8 mouse cellular contexts compared by ENCODE assay signal in genomic region chr1:165235846-165236245, GRCm38 (mm10). TPM values are rescaled to one million over a fixed set of nuclear protein-coding genes. Genes with fewer than 3 reads are reported as not detected.
A peak's percentile ranks its signal among the peaks of the same experiment; 100 is the strongest.
DNase-seq lines count a peak whose midpoint lies in the region; ATAC-seq and TF ChIP-seq lines count a peak whose summit lies in the region.

No protein-coding gene starts in this region.

- no peaks in the 10 kb centered on the region for H3K9me3 ChIP-seq in kidney, postnatal 0 days (replicated peaks; ENCODE audit: low read length)
- H3K9me3 ChIP-seq in hindbrain, embryonic 10.5 days, result no peaks in the 10 kb centered on the region
- no peaks in the 10 kb centered on the region for H3K9me3 ChIP-seq in midbrain, embryonic 13.5 days

- no peaks in the 10 kb centered on the region for H3K27me3 ChIP-seq in kidney, postnatal 0 days (ENCODE audit: insufficient read depth, low read length)
- no peaks in the 10 kb centered on the region for H3K27me3 ChIP-seq in hindbrain, embryonic 10.5 days (ENCODE audit: insufficient read depth, poor library complexity, severe bottlenecking)
- no peaks in the 10 kb centered on the region for H3K27me3 ChIP-seq in midbrain, embryonic 13.5 days

- no peak for TF ChIP-seq CTCF in kidney, postnatal 0 days (IDR thresholded peaks at IDR 0.05; ENCODE audit: low read depth)

- no peaks in the 10 kb centered on the region for H3K36me3 ChIP-seq in kidney, postnatal 0 days (ENCODE audit: insufficient read depth, low read length)
- H3K36me3 ChIP-seq in hindbrain, embryonic 10.5 days, result no peaks in the 10 kb centered on the region
- no peaks in the 10 kb centered on the region for H3K36me3 ChIP-seq in midbrain, embryonic 13.5 days

- 4% methylated on average over 10 of the region's 10 CpGs for WGBS in kidney, postnatal 0 days
- WGBS in hindbrain, embryonic 10.5 days, result 12% methylated on average over 10 of the region's 10 CpGs
- 17% methylated on average over 10 of the region's 10 CpGs for WGBS in midbrain, embryonic 13.5 days

- H3K9ac ChIP-seq in kidney, postnatal 0 days (ENCODE audit: low read depth, low read length), result peak overlapping the region; percentile 77
- H3K9ac ChIP-seq in midbrain, embryonic 13.5 days (replicated peaks), result peak overlapping the region; percentile 88

- H3K27ac ChIP-seq in kidney, postnatal 0 days, result peak overlapping the region; percentile 89
- H3K27ac ChIP-seq in brown adipose tissue, adult 24 weeks (replicated peaks; ENCODE audit: low read depth, low read length), result no peak overlapping the region
- peak overlapping the region; percentile 94 for H3K27ac ChIP-seq in hindbrain, embryonic 10.5 days
- peak overlapping the region; percentile 93 for H3K27ac ChIP-seq in midbrain, embryonic 13.5 days

- H3K4me3 ChIP-seq in kidney, postnatal 0 days (replicated peaks; ENCODE audit: low read depth, low read length), result peak overlapping the region; percentile 76
- peak overlapping the region; percentile 90 for H3K4me3 ChIP-seq in brown adipose tissue, adult 24 weeks (ENCODE audit: insufficient read depth, low read depth, low read length)
- H3K4me3 ChIP-seq in hindbrain, embryonic 10.5 days, result peak overlapping the region; percentile 91
- H3K4me3 ChIP-seq in midbrain, embryonic 13.5 days (replicated peaks), result peak overlapping the region; percentile 89

- ATAC-seq in kidney, postnatal 0 days (replicated peaks; ENCODE audit: low FRiP score, low read depth), result no peak
- ATAC-seq in midbrain, embryonic 13.5 days, result no peak
- no peak for ATAC-seq in granulocyte monocyte progenitor cell, adult 5-6 weeks (replicated peaks; ENCODE audit: poor library complexity, severe bottlenecking)

- no peak for DNase-seq in kidney, postnatal 0 days (ENCODE audit: low spot score)
- DNase-seq in kidney, adult 9 months, result no peak
- no peak for DNase-seq in hindbrain, embryonic 10.5 days (ENCODE audit: low spot score)
- DNase-seq in right cerebral cortex, postnatal 10 days (ENCODE audit: low spot score in 2 of 2), result no peak
- no peak for DNase-seq in retina, postnatal 1 day

- peaks cover 5% of the 10 kb centered on the region; the same call in 1 of the 2 replicates for H3K4me1 ChIP-seq in kidney, postnatal 0 days (replicated peaks; ENCODE audit: insufficient read depth, low read length)
- peaks cover 11% of the 10 kb centered on the region for H3K4me1 ChIP-seq in brown adipose tissue, adult 24 weeks (ENCODE audit: control insufficient read depth, insufficient read depth, insufficient read length, low read length)
- peaks cover 18% of the 10 kb centered on the region for H3K4me1 ChIP-seq in hindbrain, embryonic 10.5 days (replicated peaks)
- H3K4me1 ChIP-seq in midbrain, embryonic 13.5 days (replicated peaks), result peaks cover 25% of the 10 kb centered on the region

- peak overlapping the region; percentile 77 for H3K4me2 ChIP-seq in kidney, postnatal 0 days (ENCODE audit: low read length)
- peak overlapping the region; percentile 86 for H3K4me2 ChIP-seq in midbrain, embryonic 13.5 days (replicated peaks)

RNA-seq across cellular contexts. Expression of gene Tiprl, which starts 0.9 kb away (rescaled TPM):
- polyA plus RNA-seq in kidney, postnatal 0 days (2015; fragmentation: Nextera tagmentation; extraction: Ambion mirVana), result 100 and 103 TPM in 2 replicates
- polyA plus RNA-seq in brown adipose tissue, adult 24 weeks (2012; ENCODE audit: insufficient read depth, insufficient read length, missing spikeins), result 41.1 and 41.5 TPM in 2 replicates
- polyA plus RNA-seq in hindbrain, embryonic 10.5 days (2016; fragmentation: Nextera tagmentation; extraction: Ambion mirVana), result 97.1 and 98.4 TPM in 2 replicates
- 135 and 136 TPM in 2 replicates for polyA plus RNA-seq in midbrain, embryonic 13.5 days (2015; fragmentation: Nextera tagmentation; extraction: Ambion mirVana)
- 18.6 and 36.5 TPM in 2 replicates for total RNA-seq in granulocyte monocyte progenitor cell, adult 5-6 weeks (2014; fragmentation: Nextera tagmentation)
- 58.2 and 107 TPM in 2 replicates for total RNA-seq in granulocyte monocyte progenitor cell, adult 5-6 weeks (2017)

RNA-seq across cellular contexts. Expression of gene Sft2d2, which starts 41.6 kb away (rescaled TPM):
- 21.2 and 21.4 TPM in 2 replicates for polyA plus RNA-seq in kidney, postnatal 0 days (2015; fragmentation: Nextera tagmentation; extraction: Ambion mirVana)
- 23.5 and 29.0 TPM in 2 replicates for polyA plus RNA-seq in brown adipose tissue, adult 24 weeks (2012; ENCODE audit: insufficient read depth, insufficient read length, missing spikeins)
- 8.9 and 9.4 TPM in 2 replicates for polyA plus RNA-seq in hindbrain, embryonic 10.5 days (2016; fragmentation: Nextera tagmentation; extraction: Ambion mirVana)
- 5.4 and 6.3 TPM in 2 replicates for polyA plus RNA-seq in midbrain, embryonic 13.5 days (2015; fragmentation: Nextera tagmentation; extraction: Ambion mirVana)
- total RNA-seq in granulocyte monocyte progenitor cell, adult 5-6 weeks (2014; fragmentation: Nextera tagmentation), result 22.2 and 27.7 TPM in 2 replicates
- total RNA-seq in granulocyte monocyte progenitor cell, adult 5-6 weeks (2017), result 22.4 and 27.2 TPM in 2 replicates

RNA-seq across cellular contexts. Expression of gene Gpr161, which starts 59.7 kb away (rescaled TPM):
- 0.87 and 0.94 TPM in 2 replicates for polyA plus RNA-seq in kidney, postnatal 0 days (2015; fragmentation: Nextera tagmentation; extraction: Ambion mirVana)
- polyA plus RNA-seq in brown adipose tissue, adult 24 weeks (2012; ENCODE audit: insufficient read depth, insufficient read length, missing spikeins), result 0.67 TPM in 1 of 2 replicates, not detected in the other
- 1.3 and 1.8 TPM in 2 replicates for polyA plus RNA-seq in hindbrain, embryonic 10.5 days (2016; fragmentation: Nextera tagmentation; extraction: Ambion mirVana)
- 3.9 and 4.4 TPM in 2 replicates for polyA plus RNA-seq in midbrain, embryonic 13.5 days (2015; fragmentation: Nextera tagmentation; extraction: Ambion mirVana)
- total RNA-seq in granulocyte monocyte progenitor cell, adult 5-6 weeks (2014; fragmentation: Nextera tagmentation), result 0.17 and 0.21 TPM in 2 replicates
- total RNA-seq in granulocyte monocyte progenitor cell, adult 5-6 weeks (2017), result 0.05 and 0.60 TPM in 2 replicates
